Mouse (Mus musculus) left cerebral cortex, adult 2 months (tissue): ENCODE measurements around the gene Xrcc6. TPM values are rescaled to one million over a fixed set of nuclear protein-coding genes. Genes with fewer than 3 reads are reported as not detected.

Source experiments
- DNase-seq, 2 experiments: peaks; one replicate each; pipeline ENCODE4 v3.0.0; 2021 to 2022; ENCODE audit warnings: low spot score in 2 of 2, mixed read lengths in 1 of 2; ENCODE audit errors: extremely low spot score in 1 of 2
- H3K27ac ChIP-seq: fragments of 200-600 bp; 2 replicates; pipeline ENCODE4 v1.8.1; 2022
- H3K4me3 ChIP-seq: fragments of 200-600 bp; 2 replicates; pipeline ENCODE4 v1.8.1; 2022
- CTCF ChIP-seq: fragments of 200-600 bp; IDR thresholded peaks from 2 replicates; pipeline ENCODE4 v1.8.1; 2022; ENCODE audit warnings: antibody characterized with exemption, mild to moderate bottlenecking, moderate library complexity
- intact Hi-C: fragments of 180-260 bp; cut with DNase I; formaldehyde crosslinking; loops from one replicate; pipeline ENCODE4 v1.15.1; 2025
- total RNA-seq, 2 experiments: library from RNA; stranded (reverse); gene quantifications; 2 replicates each; pipeline ENCODE4 v1.2.3; 2021

The Xrcc6 gene
- total RNA-seq, 2 experiments from 2014 or later, result 22.5 to 29.7 TPM

DNA sequence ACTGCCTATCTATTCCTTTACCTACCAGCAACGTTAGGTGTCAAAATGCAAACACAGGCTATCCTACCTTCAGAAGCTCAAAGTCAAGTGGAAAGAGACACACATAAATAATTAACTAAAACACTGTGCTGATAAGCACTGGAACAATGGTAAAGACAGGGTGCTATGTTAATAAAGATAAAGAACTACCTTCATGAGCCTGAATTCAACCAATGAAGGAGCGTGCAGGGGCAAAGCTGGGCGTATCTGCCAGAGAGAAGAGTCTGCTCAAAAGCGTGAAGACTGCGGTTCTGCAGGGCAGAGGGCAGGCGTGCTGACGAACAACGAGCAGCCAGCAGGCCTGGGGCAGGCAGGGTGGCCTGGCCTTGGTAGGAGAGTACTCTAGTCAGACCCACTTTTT, 16.6 kb downstream of the Xrcc6 start:
- DNase-seq, result no peak
- no peak overlapping the region for H3K27ac ChIP-seq
- no peak for TF ChIP-seq CTCF
- intact Hi-C loops, result no loop called here
- H3K4me3 ChIP-seq, result no peak overlapping the region

DNA sequence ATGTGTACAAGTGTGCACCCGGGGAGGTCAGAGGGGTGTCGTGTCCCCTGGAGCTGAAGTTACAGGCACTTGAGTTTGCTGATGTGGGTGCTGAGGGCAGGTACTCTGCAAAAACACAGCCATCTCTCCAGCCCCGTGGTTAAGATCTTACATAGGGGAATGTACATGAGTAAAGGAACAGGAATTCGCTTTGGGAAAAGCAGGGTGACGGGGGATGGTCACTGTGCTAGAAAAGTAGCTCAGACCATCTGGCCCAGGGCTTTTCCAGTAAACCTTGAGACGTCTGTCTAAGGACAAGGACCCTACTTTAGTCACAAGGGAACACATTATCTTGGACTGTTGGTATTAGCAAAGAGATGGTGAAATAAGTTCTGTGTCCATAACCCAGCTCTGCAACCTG, 24.3 kb downstream of the Xrcc6 start:
- no peak for TF ChIP-seq CTCF
- H3K27ac ChIP-seq, result no peak overlapping the region
- DNase-seq, result no peak
- H3K4me3 ChIP-seq, result no peak overlapping the region
- intact Hi-C loops, result no loop called here

DNA sequence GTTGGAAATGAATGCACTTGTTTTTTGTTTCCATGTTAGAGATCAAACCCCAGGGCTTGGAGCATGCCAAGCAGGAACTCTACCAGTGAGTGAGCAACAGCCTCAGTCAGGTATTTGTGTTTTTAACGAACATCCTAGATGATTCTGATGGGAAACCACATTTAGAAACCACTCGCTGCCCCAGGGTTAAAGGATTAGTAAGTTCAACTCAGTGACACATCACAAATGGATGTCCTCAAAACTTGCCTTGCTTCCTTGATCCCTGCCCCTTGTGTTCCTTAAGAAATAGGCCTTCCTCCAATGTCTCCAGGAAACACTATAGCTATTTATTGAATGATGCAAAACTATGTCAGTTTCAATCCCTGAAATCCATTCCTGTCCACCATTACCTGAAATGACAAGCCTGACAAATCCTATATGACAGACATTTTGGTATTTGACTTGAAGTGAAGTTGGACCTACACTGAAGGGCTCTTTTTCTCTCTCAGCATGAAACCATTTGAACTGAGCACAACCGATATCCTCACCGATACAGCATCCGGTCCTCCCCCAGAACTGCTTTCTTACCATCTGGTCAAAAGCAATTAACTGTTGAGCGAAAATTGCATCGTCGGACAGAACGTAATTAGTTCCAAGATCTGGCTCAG, 27.2 kb downstream of the Xrcc6 start:
- Histone ChIP-seq H3K27ac (peak overlapping the region; percentile 91), H3K4me3 (peak overlapping the region; percentile 89)
- TF ChIP-seq CTCF, result no peak
- DNase-seq, result no peak
- intact Hi-C loops, result no loop called here

DNA sequence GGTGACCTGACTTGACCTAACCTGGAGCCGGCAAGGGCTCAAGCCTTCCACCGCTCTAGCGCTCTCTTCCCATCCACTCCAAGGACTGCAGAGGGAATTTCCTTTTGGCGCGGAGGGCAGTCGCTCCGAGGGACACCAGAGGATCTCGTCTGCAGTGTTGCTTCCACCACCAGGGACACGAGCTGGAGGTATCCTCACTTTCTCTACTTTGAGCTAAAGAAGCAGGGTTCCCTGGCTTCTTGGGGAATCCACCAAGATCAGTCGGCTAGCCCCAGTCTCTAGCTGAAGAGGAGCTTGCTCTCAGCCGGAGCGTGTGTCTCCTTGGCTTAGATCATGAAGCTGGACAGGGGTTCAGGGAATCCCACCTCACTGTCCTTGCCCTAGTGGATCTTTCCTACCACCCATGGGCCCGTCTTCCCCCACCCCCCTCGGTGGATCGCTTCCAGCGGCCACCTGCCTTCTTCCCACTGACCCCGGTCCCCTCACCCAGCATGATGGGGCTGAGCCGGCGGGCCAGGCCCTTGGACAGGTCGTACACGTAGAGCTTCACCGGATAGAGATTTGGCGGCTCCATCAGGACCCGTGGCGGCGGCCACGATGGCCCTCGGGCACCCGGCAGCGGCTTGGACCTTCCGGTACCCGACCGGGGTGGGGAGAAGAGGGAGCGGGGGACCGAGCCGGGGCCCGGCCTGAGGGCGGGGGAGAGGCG, 27.9 kb downstream of the Xrcc6 start:
- Histone ChIP-seq H3K27ac (peak overlapping the region; percentile 91), H3K4me3 (peak overlapping the region; percentile 89)
- DNase-seq, result peak; percentile 25 to 29
- intact Hi-C loops, result loop anchor here (2.0 kb wide), 1 partner anchor 31 kb away; the partner anchor contains the start of gene Snu13
- TF ChIP-seq CTCF, result peak; percentile 29

DNA sequence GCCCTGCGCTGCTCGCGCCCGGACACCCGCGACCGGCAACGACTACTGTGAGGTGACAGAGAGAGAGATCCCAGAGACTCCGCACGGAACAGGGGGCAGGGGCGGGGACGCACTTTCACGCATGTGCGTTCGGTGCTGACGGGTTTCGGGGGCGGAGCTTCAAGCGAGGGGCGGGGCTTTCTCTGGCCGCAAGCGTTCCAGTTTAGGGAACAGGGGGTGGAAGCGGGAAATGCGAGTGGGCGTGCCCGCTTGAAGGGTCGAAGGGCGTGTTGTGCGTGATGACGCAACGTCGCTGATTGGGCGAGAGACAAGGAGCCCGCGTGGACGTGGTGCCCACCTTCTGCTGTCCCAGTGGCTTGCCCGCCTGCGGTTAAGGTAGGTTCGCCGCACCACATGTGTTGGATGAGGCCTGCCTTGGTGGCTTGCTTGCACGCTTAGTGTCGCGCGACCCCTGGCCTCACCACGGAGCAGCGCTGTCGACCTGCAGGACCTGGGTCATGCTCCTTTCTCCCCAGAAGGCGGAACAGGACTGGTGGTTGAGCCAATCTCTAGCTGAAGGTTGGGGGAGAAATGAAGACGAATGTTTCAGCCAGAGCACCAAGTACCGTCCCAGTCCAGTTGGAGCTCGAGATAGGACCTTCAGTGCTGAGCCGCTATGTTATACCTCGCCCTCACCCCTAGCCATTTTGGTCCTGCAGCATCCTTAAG, 28.6 kb downstream of the Xrcc6 start:
- TF ChIP-seq CTCF, result no peak; the same call in 1 of the 2 replicates
- DNase-seq, result peak; percentile 99
- peak overlapping the region; percentile 89 for H3K4me3 ChIP-seq
- peak overlapping the region; percentile 91 for H3K27ac ChIP-seq
- intact Hi-C loops, result loop anchor here (2.0 kb wide), 1 partner anchor 31 kb away; the partner anchor contains the start of gene Snu13

DNA sequence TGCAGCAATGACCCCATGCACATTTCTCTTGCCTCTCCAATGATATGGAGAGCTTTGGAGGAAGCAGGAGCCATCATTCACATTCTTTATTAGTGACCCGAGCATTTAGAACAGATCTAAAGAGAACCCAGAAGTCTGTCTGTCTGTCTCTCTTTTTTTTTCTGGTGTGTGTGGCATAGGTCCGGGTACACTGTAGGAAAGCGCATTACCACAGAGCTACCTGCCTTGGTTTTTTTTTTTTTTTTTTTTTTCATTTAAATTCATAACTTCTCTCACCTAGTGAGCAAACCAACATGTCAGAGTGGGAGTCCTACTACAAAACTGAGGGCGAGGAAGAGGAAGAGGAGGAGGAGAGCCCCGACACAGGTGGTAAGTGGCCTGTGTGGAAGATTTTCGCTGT, 29.2 kb downstream of the Xrcc6 start:
- intact Hi-C loops, result loop anchor here (2.0 kb wide), 1 partner anchor 30 kb away; the partner anchor contains the start of gene Snu13
- TF ChIP-seq CTCF, result no peak
- Histone ChIP-seq H3K4me3 (peak overlapping the region; percentile 89), H3K27ac (peak overlapping the region; percentile 56; the same call in 1 of the 2 replicates)
- no peak for DNase-seq

DNA sequence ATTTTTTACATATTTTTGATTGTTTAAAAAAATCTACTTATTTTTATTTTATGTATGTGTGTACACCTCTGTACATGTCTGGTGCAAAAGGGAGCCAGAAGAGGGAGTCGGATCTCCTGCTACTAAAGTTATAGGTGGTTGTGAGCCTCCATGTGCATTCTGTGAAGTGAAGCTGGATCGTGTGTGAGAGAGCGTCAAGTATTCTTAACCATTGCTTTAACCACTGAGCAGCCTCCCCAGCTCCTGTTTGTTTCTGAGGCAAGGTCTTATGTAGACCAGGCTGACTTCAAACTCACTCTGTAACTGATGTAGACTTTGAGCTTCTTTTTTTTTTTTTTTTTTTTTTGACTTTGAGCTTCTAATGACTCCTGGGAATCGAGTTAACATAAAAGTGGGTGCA, 29.8 kb downstream of the Xrcc6 start:
- DNase-seq, result no peak
- TF ChIP-seq CTCF, result no peak
- no peak overlapping the region for H3K27ac ChIP-seq
- intact Hi-C loops, result loop anchor here (2.0 kb wide), 1 partner anchor 29 kb away; the partner anchor contains the start of gene Snu13
- H3K4me3 ChIP-seq, result no peak overlapping the region

DNA sequence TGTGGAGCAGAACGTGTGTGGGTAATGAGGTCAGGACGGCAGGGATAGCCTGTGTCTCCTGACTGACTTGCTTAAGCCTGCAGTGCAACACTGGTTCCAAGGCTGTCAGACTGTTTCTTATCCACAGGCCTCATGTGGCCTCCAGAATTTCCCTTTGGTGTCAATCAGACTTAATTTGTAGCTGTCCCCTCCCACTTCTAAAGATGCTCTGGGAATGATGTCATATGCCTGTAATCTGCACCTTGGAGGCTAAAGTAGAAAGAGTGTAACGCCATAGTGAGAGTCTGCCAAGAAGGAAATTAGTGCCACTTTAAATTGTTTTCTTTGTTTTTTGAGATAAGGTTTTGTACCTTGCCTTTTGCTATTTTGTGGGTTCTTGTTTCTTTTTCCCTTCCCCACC, 31.7 kb downstream of the Xrcc6 start:
- TF ChIP-seq CTCF, result no peak
- H3K27ac ChIP-seq, result no peak overlapping the region
- intact Hi-C loops, result no loop called here
- DNase-seq, result no peak
- no peak overlapping the region for H3K4me3 ChIP-seq

DNA sequence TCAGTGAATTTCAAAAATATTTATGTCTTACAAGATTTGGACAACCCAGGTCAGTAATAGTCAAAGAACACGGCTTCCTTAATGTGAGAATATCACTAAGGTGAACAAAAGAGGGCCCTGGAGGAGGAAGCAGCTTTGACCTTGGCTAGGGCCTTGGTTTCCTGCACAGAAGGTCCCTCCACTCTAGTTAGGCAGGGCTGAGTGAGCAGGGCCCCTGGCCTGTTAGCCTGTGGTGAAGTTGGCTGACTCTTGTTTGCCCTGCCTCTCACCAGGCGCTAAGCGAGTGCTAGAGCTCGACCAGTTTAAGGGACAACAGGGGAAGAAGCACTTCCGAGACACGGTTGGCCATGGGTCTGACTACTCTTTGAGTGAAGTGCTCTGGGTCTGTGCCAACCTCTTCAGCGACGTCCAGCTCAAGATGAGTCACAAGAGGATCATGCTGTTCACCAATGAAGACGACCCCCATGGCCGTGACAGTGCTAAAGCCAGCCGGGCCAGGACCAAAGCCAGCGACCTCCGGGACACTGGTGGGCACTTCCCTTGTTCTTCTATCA, 35.0 kb downstream of the Xrcc6 start:
- no peak for DNase-seq
- Histone ChIP-seq H3K4me3 (no peak overlapping the region), H3K27ac (no peak overlapping the region)
- intact Hi-C loops, result no loop called here
- TF ChIP-seq CTCF, result no peak

DNA sequence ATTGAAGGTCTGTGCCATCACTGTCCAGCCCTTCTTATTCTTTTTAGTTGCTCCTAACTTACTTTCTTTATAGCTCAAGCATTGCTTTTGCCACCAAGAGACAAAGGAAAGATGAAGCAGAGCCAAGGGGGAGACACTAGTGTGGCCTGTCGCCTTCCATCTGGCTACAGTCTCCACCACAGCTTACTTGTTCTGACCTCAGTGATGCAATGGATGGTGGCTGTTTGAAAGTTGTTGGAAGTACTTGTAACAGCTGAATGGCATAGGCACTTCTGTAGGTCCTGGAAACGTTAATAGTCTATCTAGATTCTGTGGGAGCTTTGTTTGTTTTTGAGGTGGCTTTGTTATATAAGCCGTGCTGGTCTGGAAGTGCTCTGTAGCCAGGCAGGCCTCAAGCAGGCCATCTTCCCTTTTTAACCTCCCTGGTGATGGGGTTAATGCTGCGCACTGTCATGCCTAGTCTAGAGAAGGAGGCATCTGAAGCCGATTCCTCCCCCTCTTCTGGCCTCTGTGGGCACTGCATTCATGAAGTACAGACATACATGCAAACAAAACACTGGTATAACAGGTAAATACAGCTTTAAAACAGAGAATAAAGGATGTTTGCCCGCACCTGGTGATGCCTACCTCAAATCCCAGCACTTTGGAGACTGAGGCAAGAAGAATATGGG, 36.5 kb downstream of the Xrcc6 start:
- DNase-seq, result no peak
- no peak for TF ChIP-seq CTCF
- intact Hi-C loops, result no loop called here
- no peak overlapping the region for H3K27ac ChIP-seq
- no peak overlapping the region for H3K4me3 ChIP-seq

DNA sequence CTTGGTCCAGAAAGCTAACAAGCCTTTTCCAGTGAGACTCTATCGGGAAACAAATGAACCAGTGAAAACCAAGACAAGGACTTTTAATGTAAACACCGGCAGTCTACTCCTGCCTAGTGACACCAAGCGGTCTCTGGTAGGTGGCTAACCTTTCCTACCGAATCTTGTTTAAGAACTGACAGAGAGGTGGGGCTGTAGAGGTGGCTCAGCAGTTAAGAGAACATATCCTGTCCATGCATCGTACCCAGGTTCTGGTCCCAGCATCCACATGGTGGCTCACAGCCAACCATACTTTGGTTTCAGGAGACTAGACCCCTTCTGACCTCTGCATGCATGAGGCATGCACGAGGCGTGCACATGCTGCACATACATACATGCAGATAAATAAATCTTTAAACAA, 39.6 kb downstream of the Xrcc6 start:
- Histone ChIP-seq H3K27ac (no peak overlapping the region), H3K4me3 (no peak overlapping the region)
- DNase-seq, result no peak
- intact Hi-C loops, result no loop called here
- no peak for TF ChIP-seq CTCF
